Mouse (Mus musculus) ovary, postnatal 36 days (tissue): Measurements from ENCODE around the gene Abcg3.
"Not testable (repeated sequence)": the region's sequence is repeated elsewhere in the genome, so short reads cannot be mapped to it uniquely, and the experiment has no call there.

Source experiments
- DNase-seq: peaks from one replicate; pipeline ENCODE4 v3.0.0; 2022; ENCODE audit warnings: low spot score, mixed read lengths

Abcg3 gene

GRCm38 (mm10) chr5:104982535-104982934, at the start of gene Abcg3:
Gene Abcg3 (minus strand): TSS chr5:104982718.
- no peak for DNase-seq

GRCm38 (mm10) chr5:105012551-105012950, 30.0 kb upstream of the Abcg3 start:
- no peak for DNase-seq

GRCm38 (mm10) chr5:105011570-105011969, 29.1 kb upstream of the Abcg3 start:
- DNase-seq = no peak

DNA sequence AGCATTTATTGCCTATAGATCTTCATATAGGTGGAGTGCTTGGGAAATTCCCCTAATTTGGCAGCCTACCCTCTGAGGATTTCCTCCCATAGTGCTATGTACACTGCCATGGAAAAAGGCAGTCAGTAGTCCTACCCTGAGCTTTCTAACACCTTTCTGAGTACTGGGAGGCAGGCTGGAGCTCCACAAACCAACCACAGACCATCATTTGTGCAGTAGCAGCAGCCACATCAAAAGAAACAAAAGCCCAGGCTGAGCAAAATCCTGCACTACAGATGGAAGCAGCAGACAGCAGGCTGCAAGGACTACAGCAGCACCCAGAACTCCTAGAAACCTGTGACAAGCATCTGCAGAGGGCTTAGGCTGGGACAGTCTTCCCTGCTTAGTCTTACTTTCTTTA, 27.9 kb upstream of the Abcg3 start:
- no peak for DNase-seq

DNA sequence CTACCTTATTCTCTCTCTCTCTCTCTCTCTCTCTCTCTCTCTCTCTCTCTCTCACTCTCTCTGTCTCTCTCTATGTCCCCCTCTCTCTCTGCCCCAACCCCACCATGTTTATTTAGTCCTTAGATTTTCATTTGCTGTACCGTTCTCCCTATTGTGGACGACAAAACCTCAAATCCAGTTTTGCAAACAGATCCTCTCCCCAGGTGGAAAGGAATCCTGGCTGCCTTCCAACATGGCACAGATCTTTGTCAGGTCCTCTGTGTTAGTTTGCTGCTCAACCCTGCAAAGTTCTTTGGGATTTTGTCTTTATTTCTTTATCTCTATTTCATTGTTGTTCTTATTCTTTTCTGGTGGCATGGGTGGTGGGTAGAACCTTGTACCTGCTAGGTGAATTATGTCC, 6.9 kb upstream of the Abcg3 start:
- no peak for DNase-seq

DNA sequence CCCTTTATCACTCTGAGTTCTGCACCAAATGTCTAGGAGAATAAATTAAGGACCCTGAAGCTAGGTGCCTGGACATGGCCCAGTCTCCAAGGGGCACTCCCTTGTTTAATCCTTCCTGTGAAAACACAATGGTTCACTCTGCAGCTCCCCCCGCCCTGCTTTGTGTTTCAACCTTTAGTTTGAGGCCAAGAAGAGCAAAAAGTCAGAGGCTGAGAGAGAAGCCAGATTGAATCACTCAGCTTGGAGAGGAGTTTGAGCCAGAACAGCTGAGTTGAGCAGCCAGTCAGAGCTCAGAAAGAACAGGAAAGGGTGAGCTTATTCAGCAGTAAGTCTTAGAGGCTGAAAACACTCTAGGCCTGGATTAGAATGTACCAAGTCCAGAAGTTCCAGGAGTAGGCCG, 5.5 kb upstream of the Abcg3 start:
- DNase-seq = no peak

GRCm38 (mm10) chr5:104986706-104987105, 4.2 kb upstream of the Abcg3 start:
- no peak for DNase-seq

- DNase-seq = no peak
Measured at GRCm38 (mm10) chr5:104979040-104979513, 3.4 kb downstream of the Abcg3 start.

GRCm38 (mm10) chr5:104958141-104958793, 24.3 kb downstream of the Abcg3 start:
- DNase-seq = no peak

GRCm38 (mm10) chr5:104955208-104955607, 27.3 kb downstream of the Abcg3 start:
- no peak for DNase-seq

- DNase-seq = no peak
Measured at GRCm38 (mm10) chr5:104946951-104947350, 35.6 kb downstream of the Abcg3 start.

- no peak for DNase-seq
Measured at GRCm38 (mm10) chr5:104934148-104934547, 48.4 kb downstream of the Abcg3 start.

GRCm38 (mm10) chr5:104906556-104906955, 76.0 kb downstream of the Abcg3 start:
- not testable (repeated sequence) for DNase-seq
